Comparison of ENCODE assay signal across 18 mouse cellular contexts in genomic region chr6:140357901-140358300, GRCm38 (mm10).
"Had no signal": no experiment of that assay in that cellular context is flagged by ENCODE, and none has a peak within 500 bp of the region (broad histone marks: within the 10 kb centered on the region; RNA-seq: fewer than 3 reads in every experiment).

No protein-coding gene starts in this region.

- H3K4me2 ChIP-seq: lung, embryonic 15.5 days; midbrain, embryonic 12.5 days; neural tube, embryonic 13.5 days; neural tube, embryonic 15.5 days had no signal

- H3K9me3 ChIP-seq: lung, embryonic 15.5 days; megakaryocyte, embryonic 14.5 days; midbrain, embryonic 12.5 days; neural tube, embryonic 13.5 days; neural tube, embryonic 15.5 days had no signal

- H3K27me3 ChIP-seq: lung, embryonic 15.5 days; megakaryocyte, embryonic 14.5 days; midbrain, embryonic 12.5 days; neural tube, embryonic 13.5 days; neural tube, embryonic 15.5 days had no signal

- H3K27ac ChIP-seq: liver, embryonic 14.5 days; lung, embryonic 15.5 days; macrophage; midbrain, embryonic 12.5 days; neural tube, embryonic 13.5 days; neural tube, embryonic 15.5 days had no signal

- H3K36me3 ChIP-seq: lung, embryonic 15.5 days; midbrain, embryonic 12.5 days; neural tube, embryonic 13.5 days; neural tube, embryonic 15.5 days had no signal

- ATAC-seq: lung, postnatal 0 days had no signal

- H3K4me1 ChIP-seq: midbrain, embryonic 12.5 days; neural tube, embryonic 13.5 days; neural tube, embryonic 15.5 days had no signal

- H3K9ac ChIP-seq: liver, embryonic 14.5 days; lung, embryonic 15.5 days; midbrain, embryonic 12.5 days; neural tube, embryonic 13.5 days; neural tube, embryonic 15.5 days had no signal

- DNase-seq: lung, adult 2 months; lung, postnatal 14 days; lung, postnatal 36 days; midbrain, embryonic 14.5 days; retina, postnatal 1 day; right cerebral cortex, adult 18-20 months; right cerebral cortex, postnatal 25 days; right cerebral cortex, postnatal 4 days; spleen, adult 18-20 months; thymus, adult 18-20 months had no signal

- H3K4me3 ChIP-seq: lung, embryonic 15.5 days; megakaryocyte, embryonic 14.5 days; midbrain, embryonic 12.5 days; neural tube, embryonic 13.5 days; neural tube, embryonic 15.5 days had no signal
